In the genomic region with DNA sequence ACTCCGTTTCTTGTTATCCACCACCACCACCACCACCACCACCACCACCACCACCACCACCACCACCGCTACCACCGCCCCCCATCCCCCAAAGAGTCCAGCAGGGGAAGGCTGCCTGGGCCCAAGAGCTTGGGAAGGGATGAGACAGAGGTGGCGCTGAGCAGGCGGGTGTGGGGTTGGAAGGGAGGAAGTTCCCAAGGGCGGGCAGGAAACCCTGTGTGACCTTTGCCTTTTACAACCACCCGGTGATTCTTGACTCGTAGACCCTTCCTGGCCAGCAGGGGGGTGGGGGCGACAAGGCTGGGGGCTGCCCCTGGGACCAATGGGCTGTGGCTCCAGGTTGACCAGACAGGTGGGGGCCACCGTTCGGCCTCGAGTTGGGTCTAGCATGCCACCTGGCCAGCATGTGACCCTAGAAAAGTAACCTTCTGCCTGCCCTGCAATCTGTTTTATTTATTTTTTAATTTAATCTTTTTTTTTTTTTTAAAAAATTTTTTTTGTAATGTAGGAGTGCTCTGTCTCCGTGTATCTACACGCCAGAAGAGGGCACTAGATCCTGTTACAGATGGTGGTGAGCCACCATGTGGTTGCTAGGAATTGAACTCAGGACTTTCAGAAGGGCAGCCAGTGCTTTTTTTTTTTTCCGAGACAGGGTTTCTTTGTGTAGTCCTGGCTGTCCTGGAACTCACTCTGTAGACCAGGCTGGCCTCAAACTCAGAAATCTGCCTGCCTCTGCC, we compare ENCODE assay signal across 19 mouse cellular contexts. TPM values are rescaled to one million over a fixed set of nuclear protein-coding genes. Genes with fewer than 3 reads are reported as not detected.
DNase-seq lines count a peak whose midpoint lies in the region; ATAC-seq and TF ChIP-seq lines count a peak whose summit lies in the region.
"Had no signal": no experiment of that assay in that cellular context is flagged by ENCODE, and none has a peak within 500 bp of the region (broad histone marks: within the 10 kb centered on the region; RNA-seq: fewer than 3 reads in every experiment).

No protein-coding gene starts in this region.

- intact Hi-C loops in gastrocnemius, postnatal 14 days (cut with DNase I; ENCODE audit: low total_unique reads) = no loop called here

- TF ChIP-seq POLR2A in lung, adult 2 months (IDR thresholded peaks at IDR 0.05; ENCODE audit: borderline replicate concordance, extremely low read depth, low read depth, low read length) = no peak

- no peak for DNase-seq in lung, adult 2 months
- peak; percentile 63 for DNase-seq in kidney, postnatal 14 days
- no peak for DNase-seq in gastrocnemius, postnatal 14 days
- DNase-seq: cerebellum, adult 9-11 months; lung, embryonic 14.5 days; thymus, adult 18-20 months had no signal

- no peaks in the 10 kb centered on the region for H3K9me3 ChIP-seq in intestine, postnatal 0 days (ENCODE audit: control insufficient read depth)
- H3K9me3 ChIP-seq in intestine, embryonic 16.5 days (ENCODE audit: control insufficient read depth, low read length) = no peaks in the 10 kb centered on the region
- no peaks in the 10 kb centered on the region for H3K9me3 ChIP-seq in lung, embryonic 16.5 days (ENCODE audit: control insufficient read depth, low read length)
- H3K9me3 ChIP-seq in midbrain, embryonic 13.5 days = no peaks in the 10 kb centered on the region
- H3K9me3 ChIP-seq: forebrain, embryonic 10.5 days; hindbrain, embryonic 10.5 days; limb, embryonic 13.5 days; midbrain, embryonic 15.5 days; neural tube, embryonic 12.5 days had no signal

- ATAC-seq in intestine, postnatal 0 days = no peak
- ATAC-seq in intestine, embryonic 16.5 days = no peak
- ATAC-seq in lung, embryonic 16.5 days (ENCODE audit: low read depth) = no peak
- ATAC-seq in midbrain, embryonic 13.5 days = no peak
- ATAC-seq: CD4-positive, CD25-positive, alpha-beta regulatory T cell, adult 4 months; inflammation-experienced regulatory T-cells, adult 6 months; midbrain, embryonic 15.5 days had no signal

- no peak overlapping the region for H3K27ac ChIP-seq in intestine, postnatal 0 days (ENCODE audit: low read depth, low read length)
- no peak overlapping the region for H3K27ac ChIP-seq in intestine, embryonic 16.5 days (ENCODE audit: low read length)
- peak overlapping the region; percentile 39; the same call in 1 of the 2 replicates for H3K27ac ChIP-seq in lung, embryonic 16.5 days (ENCODE audit: low read length)
- no peak overlapping the region for H3K27ac ChIP-seq in midbrain, embryonic 13.5 days
- H3K27ac ChIP-seq: forebrain, embryonic 10.5 days; hindbrain, embryonic 10.5 days; limb, embryonic 13.5 days; midbrain, embryonic 15.5 days; neural tube, embryonic 12.5 days had no signal

- H3K27me3 ChIP-seq in intestine, postnatal 0 days (replicated peaks; ENCODE audit: control insufficient read depth, insufficient read depth, low read length) = peaks cover 8% of the 10 kb centered on the region; the same call in 1 of the 2 replicates
- peaks cover 7% of the 10 kb centered on the region for H3K27me3 ChIP-seq in intestine, embryonic 16.5 days (replicated peaks; ENCODE audit: control insufficient read depth, insufficient read depth, low read length)
- H3K27me3 ChIP-seq in lung, embryonic 16.5 days (ENCODE audit: control insufficient read depth, insufficient read depth, low read depth, low read length) = peaks cover 16% of the 10 kb centered on the region
- peaks cover 30% of the 10 kb centered on the region for H3K27me3 ChIP-seq in midbrain, embryonic 13.5 days

- H3K4me1 ChIP-seq in intestine, postnatal 0 days (replicated peaks; ENCODE audit: control insufficient read depth, insufficient read depth, low read length) = no peaks in the 10 kb centered on the region
- peaks cover 9% of the 10 kb centered on the region; the same call in 1 of the 2 replicates for H3K4me1 ChIP-seq in intestine, embryonic 16.5 days (ENCODE audit: control insufficient read depth, insufficient read depth, low read length)
- H3K4me1 ChIP-seq in lung, embryonic 16.5 days (replicated peaks; ENCODE audit: control insufficient read depth, insufficient read depth, low read length) = peaks cover 11% of the 10 kb centered on the region
- peaks cover 8% of the 10 kb centered on the region for H3K4me1 ChIP-seq in lung, adult 2 months (ENCODE audit: control insufficient read depth, insufficient read depth, low read length)
- 0 out of 2 replicates have a peak, but pooled peaks cover 10% of the 10 kb centered on the region for H3K4me1 ChIP-seq in midbrain, embryonic 13.5 days (replicated peaks)
- H3K4me1 ChIP-seq: limb, embryonic 13.5 days; midbrain, embryonic 15.5 days had no signal

- TF ChIP-seq CTCF in intestine, postnatal 0 days (IDR thresholded peaks at IDR 0.05; ENCODE audit: low read depth) = 0 out of 2 replicates have a peak, but pooled peaks have one; percentile 15
- no peak for TF ChIP-seq CTCF in lung, adult 2 months (IDR thresholded peaks at IDR 0.05; ENCODE audit: insufficient read depth, low read length)

- no peak overlapping the region for H3K4me2 ChIP-seq in intestine, postnatal 0 days (replicated peaks; ENCODE audit: low read depth)
- H3K4me2 ChIP-seq in intestine, embryonic 16.5 days (ENCODE audit: low read depth, low read length) = no peak overlapping the region
- H3K4me2 ChIP-seq in lung, embryonic 16.5 days (ENCODE audit: low read depth, low read length) = no peak overlapping the region
- no peak overlapping the region for H3K4me2 ChIP-seq in midbrain, embryonic 13.5 days (replicated peaks)
- H3K4me2 ChIP-seq: limb, embryonic 13.5 days; lung, embryonic 14.5 days; midbrain, embryonic 15.5 days; neural tube, embryonic 12.5 days had no signal

- H3K9ac ChIP-seq in intestine, postnatal 0 days (ENCODE audit: low read depth, low read length) = no peak overlapping the region
- H3K9ac ChIP-seq in intestine, embryonic 16.5 days (ENCODE audit: low read depth, low read length) = no peak overlapping the region
- no peak overlapping the region for H3K9ac ChIP-seq in lung, embryonic 16.5 days (ENCODE audit: low read length)
- H3K9ac ChIP-seq in midbrain, embryonic 13.5 days (replicated peaks) = no peak overlapping the region
- H3K9ac ChIP-seq: limb, embryonic 13.5 days; lung, embryonic 14.5 days; midbrain, embryonic 15.5 days; neural tube, embryonic 12.5 days had no signal

- no peak overlapping the region for H3K4me3 ChIP-seq in intestine, postnatal 0 days (ENCODE audit: low read depth, low read length)
- no peak overlapping the region for H3K4me3 ChIP-seq in intestine, embryonic 16.5 days (ENCODE audit: low read length)
- H3K4me3 ChIP-seq in lung, embryonic 16.5 days (ENCODE audit: low read length) = no peak overlapping the region
- no peak overlapping the region for H3K4me3 ChIP-seq in lung, adult 2 months (replicated peaks; ENCODE audit: extremely low read depth, low read depth, low read length)
- no peak overlapping the region for H3K4me3 ChIP-seq in midbrain, embryonic 13.5 days (replicated peaks)
- H3K4me3 ChIP-seq: forebrain, embryonic 10.5 days; hindbrain, embryonic 10.5 days; limb, embryonic 13.5 days; midbrain, embryonic 15.5 days; neural tube, embryonic 12.5 days had no signal

- 67% methylated on average over 15 of the region's 15 CpGs for WGBS in intestine, postnatal 0 days
- WGBS in intestine, embryonic 16.5 days = 70% methylated on average over 15 of the region's 15 CpGs
- 62% methylated on average over 15 of the region's 15 CpGs for WGBS in lung, embryonic 16.5 days
- WGBS in lung, adult 2 months = 52% methylated on average over 15 of the region's 15 CpGs
- WGBS in midbrain, embryonic 13.5 days = 79% methylated on average over 15 of the region's 15 CpGs

- no peaks in the 10 kb centered on the region for H3K36me3 ChIP-seq in intestine, postnatal 0 days (ENCODE audit: control insufficient read depth, insufficient read depth)
- H3K36me3 ChIP-seq in intestine, embryonic 16.5 days (ENCODE audit: control insufficient read depth, insufficient read depth, low read length) = no peaks in the 10 kb centered on the region
- no peaks in the 10 kb centered on the region for H3K36me3 ChIP-seq in lung, embryonic 16.5 days (ENCODE audit: control insufficient read depth, insufficient read depth, low read length)
- H3K36me3 ChIP-seq in midbrain, embryonic 13.5 days = no peaks in the 10 kb centered on the region
- H3K36me3 ChIP-seq: forebrain, embryonic 10.5 days; hindbrain, embryonic 10.5 days; limb, embryonic 13.5 days; midbrain, embryonic 15.5 days; neural tube, embryonic 12.5 days had no signal

RNA-seq across cellular contexts. Expression of a gene that starts 1.6 kb away (rescaled TPM):
- polyA plus RNA-seq in intestine, postnatal 0 days (2015; fragmentation: Nextera tagmentation; extraction: Ambion mirVana) = 109 and 111 TPM in 2 replicates
- 70.9 and 80.9 TPM in 2 replicates for polyA plus RNA-seq in intestine, embryonic 16.5 days (2015; fragmentation: Nextera tagmentation; extraction: Ambion mirVana)
- 130 and 145 TPM in 2 replicates for polyA plus RNA-seq in lung, embryonic 16.5 days (2015; fragmentation: Nextera tagmentation; extraction: Ambion mirVana)
- 1,109 and 1,564 TPM in 2 replicates for polyA plus RNA-seq in lung, adult 2 months (2012; rRNA removed)
- total RNA-seq in gastrocnemius, postnatal 14 days (2021) = 10 to 100 TPM in 1 of 2 experiments, 1 to 10 TPM in 1; 7.7 to 11.7 TPM
- 8.0 and 10.2 TPM in 2 replicates for polyA plus RNA-seq in midbrain, embryonic 13.5 days (2015; fragmentation: Nextera tagmentation; extraction: Ambion mirVana)
- polyA plus RNA-seq: CD4-positive, CD25-positive, alpha-beta regulatory T cell, adult 4 months; inflammation-experienced regulatory T-cells, adult 6 months had no signal

RNA-seq across cellular contexts. Expression of a gene that starts 12.3 kb away (rescaled TPM):
- polyA plus RNA-seq in intestine, postnatal 0 days (2015; fragmentation: Nextera tagmentation; extraction: Ambion mirVana) = 0.08 TPM in 1 of 2 replicates, not detected in the other
- polyA plus RNA-seq in intestine, embryonic 16.5 days (2015; fragmentation: Nextera tagmentation; extraction: Ambion mirVana) = 0.26 and 0.28 TPM in 2 replicates
- polyA plus RNA-seq in lung, embryonic 16.5 days (2015; fragmentation: Nextera tagmentation; extraction: Ambion mirVana) = 0.23 and 0.58 TPM in 2 replicates
- polyA plus RNA-seq in lung, adult 2 months (2012; rRNA removed) = 0.42 and 0.49 TPM in 2 replicates
- total RNA-seq in gastrocnemius, postnatal 14 days (2021) = under 1 TPM in 1 of 2 experiments, not detected in 1; 0.33 TPM
- 0.11 TPM in 1 of 2 replicates, not detected in the other for polyA plus RNA-seq in midbrain, embryonic 13.5 days (2015; fragmentation: Nextera tagmentation; extraction: Ambion mirVana)
- total RNA-seq: heart, adult 8-10 months; layer of hippocampus, postnatal 25 days had no signal
- polyA plus RNA-seq: CD4-positive, CD25-positive, alpha-beta regulatory T cell, adult 4 months; forebrain, embryonic 10.5 days; inflammation-experienced regulatory T-cells, adult 6 months had no signal

RNA-seq across cellular contexts. Expression of a gene that starts 24.1 kb away (rescaled TPM):
- polyA plus RNA-seq in intestine, postnatal 0 days (2015; fragmentation: Nextera tagmentation; extraction: Ambion mirVana) = 85.5 and 91.5 TPM in 2 replicates
- 38.8 and 42.0 TPM in 2 replicates for polyA plus RNA-seq in intestine, embryonic 16.5 days (2015; fragmentation: Nextera tagmentation; extraction: Ambion mirVana)
- 50.4 and 51.1 TPM in 2 replicates for polyA plus RNA-seq in lung, embryonic 16.5 days (2015; fragmentation: Nextera tagmentation; extraction: Ambion mirVana)
- polyA plus RNA-seq in lung, adult 2 months (2012; rRNA removed) = 437 and 505 TPM in 2 replicates
- 1 to 10 TPM; 8.6 to 9.3 TPM for total RNA-seq in gastrocnemius, postnatal 14 days (2021)
- polyA plus RNA-seq in midbrain, embryonic 13.5 days (2015; fragmentation: Nextera tagmentation; extraction: Ambion mirVana) = 9.8 and 10.9 TPM in 2 replicates

RNA-seq across cellular contexts. Expression of a gene that starts 25.3 kb away (rescaled TPM):
- polyA plus RNA-seq in intestine, postnatal 0 days (2015; fragmentation: Nextera tagmentation; extraction: Ambion mirVana) = 6.3 and 6.6 TPM in 2 replicates
- polyA plus RNA-seq in intestine, embryonic 16.5 days (2015; fragmentation: Nextera tagmentation; extraction: Ambion mirVana) = 14.0 and 14.9 TPM in 2 replicates
- 16.1 and 17.4 TPM in 2 replicates for polyA plus RNA-seq in lung, embryonic 16.5 days (2015; fragmentation: Nextera tagmentation; extraction: Ambion mirVana)
- polyA plus RNA-seq in lung, adult 2 months (2012; rRNA removed) = 26.0 and 30.4 TPM in 2 replicates
- total RNA-seq in gastrocnemius, postnatal 14 days (2021) = 1 to 10 TPM; 7.5 to 8.5 TPM
- polyA plus RNA-seq in midbrain, embryonic 13.5 days (2015; fragmentation: Nextera tagmentation; extraction: Ambion mirVana) = 11.6 and 13.2 TPM in 2 replicates

RNA-seq across cellular contexts. Expression of a gene that starts 27.4 kb away (rescaled TPM):
- polyA plus RNA-seq in intestine, postnatal 0 days (2015; fragmentation: Nextera tagmentation; extraction: Ambion mirVana) = 0.54 and 0.74 TPM in 2 replicates
- 0.20 and 0.43 TPM in 2 replicates for polyA plus RNA-seq in intestine, embryonic 16.5 days (2015; fragmentation: Nextera tagmentation; extraction: Ambion mirVana)
- 0.79 and 1.0 TPM in 2 replicates for polyA plus RNA-seq in lung, embryonic 16.5 days (2015; fragmentation: Nextera tagmentation; extraction: Ambion mirVana)
- 25.5 and 30.6 TPM in 2 replicates for polyA plus RNA-seq in lung, adult 2 months (2012; rRNA removed)
- total RNA-seq in gastrocnemius, postnatal 14 days (2021) = 10 to 100 TPM; 14.4 to 16.2 TPM
- 5.3 and 9.3 TPM in 2 replicates for polyA plus RNA-seq in midbrain, embryonic 13.5 days (2015; fragmentation: Nextera tagmentation; extraction: Ambion mirVana)
